Mouse (Mus musculus): ENCODE measurements around the gene Hmgcr.

GRCm38 (mm10) chr13:96604242-96604641, 66.5 kb downstream of the Hmgcr start:
- no peak for TF ChIP-seq POLR2A (IDR thresholded peaks at IDR 0.05; ENCODE audit: insufficient read length, low read depth)
- TF ChIP-seq REST (IDR thresholded peaks at IDR 0.05; ENCODE audit: insufficient read depth, insufficient read length) = no peak
- no peak for TF ChIP-seq MYOD1 (IDR thresholded peaks at IDR 0.05; ENCODE audit: control insufficient read depth in 1 of 3, insufficient read length in 2 of 3, low read depth in 2 of 3)
- no peak for TF ChIP-seq MAX (IDR thresholded peaks at IDR 0.05; ENCODE audit: low read depth)
- no peak for TF ChIP-seq USF1 (IDR thresholded peaks at IDR 0.05; ENCODE audit: low read depth)
- no peak for TF ChIP-seq MYOG (IDR thresholded peaks at IDR 0.05; ENCODE audit: control insufficient read depth in 1 of 3, insufficient read depth in 1 of 3, insufficient read length in 2 of 3, low read depth in 2 of 3)
- TF ChIP-seq TCF3 (IDR thresholded peaks at IDR 0.05; ENCODE audit: insufficient read length, low read depth) = no peak

Measured in myocyte (in vitro differentiated cells).